Mouse (Mus musculus) fibroblast of lung, adult 2 months (primary cell): ENCODE measurements around the gene Wdr62.
"Not testable (repeated sequence)": the region's sequence is repeated elsewhere in the genome, so short reads cannot be mapped to it uniquely, and the experiment has no call there.

Experiments used
- DNase-seq: peaks from one replicate; pipeline ENCODE4 v3.0.0-alpha.2; 2011; ENCODE audit warnings: low read depth

The Wdr62 gene

GRCm38 (mm10) chr7:30206364-30206763 is 73.9 kb downstream of the Wdr62 start:
- DNase-seq = not testable (repeated sequence)

- no peak for DNase-seq
These were observed 74.8 kb downstream of the Wdr62 start for GRCm38 (mm10) chr7:30205383-30205782.

DNA sequence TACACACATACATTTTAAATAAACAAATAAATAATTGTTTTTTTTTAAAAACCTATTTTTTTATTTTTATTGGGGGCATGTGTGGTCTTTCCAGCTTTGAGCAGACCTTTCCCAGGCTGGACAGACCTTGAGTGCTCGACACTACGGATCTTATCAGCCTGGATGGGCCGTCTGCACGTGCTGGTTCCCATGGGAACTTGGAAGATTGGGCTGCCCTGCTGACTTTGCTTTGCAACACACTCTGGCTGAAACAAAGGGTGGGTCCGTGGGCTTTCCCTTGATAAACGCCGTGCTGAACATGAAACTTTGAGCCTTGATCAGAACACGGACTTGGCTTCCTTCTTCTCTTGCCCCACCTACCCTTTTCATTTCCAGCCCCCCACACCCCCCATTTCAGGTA is 75.8 kb downstream of the Wdr62 start:
- no peak for DNase-seq

DNA sequence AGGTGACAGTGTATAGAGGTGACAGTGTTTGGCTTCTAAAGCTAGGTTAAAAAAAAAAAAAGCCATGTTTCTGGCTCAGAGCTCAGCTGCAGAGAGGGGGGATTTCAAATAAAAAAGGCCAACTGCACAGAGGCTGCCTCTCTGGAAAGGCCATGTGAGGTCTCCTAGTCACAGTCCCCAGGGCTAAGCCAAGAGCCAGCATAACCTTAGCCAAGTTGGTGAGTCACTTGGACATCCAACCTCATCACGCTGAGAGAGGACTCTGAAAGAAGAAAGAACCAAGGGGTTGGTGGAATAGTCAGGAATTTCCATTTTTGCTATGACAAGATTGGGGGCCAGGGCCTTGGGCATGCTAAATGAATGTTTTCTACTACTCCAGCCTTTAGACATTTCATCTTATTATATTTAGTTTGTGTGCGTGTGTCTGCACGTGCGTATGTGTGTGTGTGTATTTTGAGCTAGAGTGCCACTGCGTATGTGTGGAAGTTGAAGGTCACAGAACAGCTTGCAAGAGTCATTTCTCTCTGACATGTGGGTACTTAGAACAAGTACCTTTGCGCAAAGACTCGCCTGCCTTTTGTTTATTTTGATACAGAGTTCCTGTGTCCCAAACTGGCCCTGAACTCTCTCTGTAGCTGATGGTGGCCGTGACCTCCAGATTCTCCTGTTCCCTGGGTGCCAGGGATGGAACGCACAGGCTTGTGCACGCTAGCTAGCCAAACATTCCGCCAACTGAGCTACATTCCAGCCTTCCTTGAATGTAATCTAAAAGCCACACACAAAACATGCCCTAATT is 77.1 kb downstream of the Wdr62 start:
- no peak for DNase-seq

DNA sequence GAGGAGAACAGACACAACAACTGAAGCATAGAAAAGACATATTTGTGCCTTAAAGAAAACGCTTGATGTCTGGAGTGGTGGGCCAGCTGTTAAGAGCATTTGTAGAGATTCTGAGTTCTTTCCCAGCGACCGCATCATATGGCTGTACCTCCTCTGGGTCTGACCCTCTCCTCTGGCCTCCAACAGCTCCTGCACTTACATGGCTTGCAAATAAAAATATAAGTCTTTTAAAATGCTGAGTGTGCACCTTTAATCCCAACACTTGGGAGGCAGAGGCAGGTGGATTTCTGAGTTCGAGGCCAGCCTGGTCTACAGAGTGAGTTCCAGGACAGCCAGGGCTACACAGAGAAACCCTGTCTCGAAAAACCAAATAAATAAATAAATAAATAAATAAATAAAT is 79.6 kb downstream of the Wdr62 start:
- DNase-seq = not testable (repeated sequence)

- DNase-seq = no peak
These were observed 80.0 kb downstream of the Wdr62 start for GRCm38 (mm10) chr7:30200200-30200599.

DNA sequence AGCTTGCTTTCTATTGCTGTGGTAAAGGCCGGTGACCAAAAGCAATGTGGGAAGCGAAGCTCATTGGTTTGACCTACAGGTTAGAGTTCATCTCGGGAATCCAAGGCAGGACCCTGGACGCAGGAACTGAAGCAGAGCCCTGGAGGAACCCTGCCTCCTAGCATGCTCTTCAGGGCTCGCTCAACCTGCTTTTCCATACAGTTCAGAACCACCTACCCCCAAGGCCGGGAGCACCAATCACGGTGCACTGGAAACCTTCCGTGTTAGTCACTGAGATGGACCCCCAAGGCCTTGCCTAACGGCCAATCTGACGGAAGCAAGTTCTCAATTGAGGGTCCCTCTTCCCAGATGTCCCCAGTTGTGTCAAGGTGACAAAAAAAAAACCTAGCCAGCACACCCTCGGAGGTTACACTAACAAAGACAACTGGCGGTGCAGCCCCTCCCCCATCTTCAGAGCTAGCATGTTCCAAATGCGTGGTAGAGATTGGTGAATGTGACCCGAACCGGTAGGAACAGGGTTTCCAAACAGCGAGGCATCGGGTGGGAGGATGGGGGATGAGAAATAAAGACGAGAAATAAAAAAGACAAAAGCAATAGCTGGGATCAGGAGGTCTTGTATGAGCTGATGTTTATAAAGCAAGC is 80.6 kb downstream of the Wdr62 start:
- no peak for DNase-seq

DNA sequence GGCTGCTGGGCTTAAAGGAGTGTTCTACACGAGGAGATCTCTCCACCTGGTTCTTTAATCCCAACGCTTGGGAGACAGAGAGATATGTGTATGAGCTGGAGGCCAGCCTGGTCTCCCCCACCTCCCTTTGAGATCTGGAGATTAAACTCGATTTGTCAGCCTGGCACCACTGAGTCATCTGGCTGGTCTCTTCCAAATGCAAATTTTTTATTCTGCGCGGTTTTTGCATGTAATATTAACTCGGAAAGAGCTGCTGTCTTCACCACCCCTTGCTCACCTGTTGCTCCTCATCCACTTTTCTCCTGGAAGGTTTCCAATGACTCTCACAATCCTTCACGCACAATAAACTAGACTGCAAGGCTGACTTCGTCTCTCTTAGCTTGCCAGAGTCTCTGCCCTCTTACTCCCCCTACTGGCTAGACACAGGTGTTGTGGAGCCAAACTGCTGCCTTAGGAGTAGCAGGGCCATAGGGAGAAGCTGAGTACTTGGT is 81.7 kb downstream of the Wdr62 start, which contains the start of gene Capns1:
Gene Capns1, minus strand, starts transcription at position 331 of the 491 bp plus-strand sequence.
- peak; percentile 62 for DNase-seq

- DNase-seq = no peak
These were observed 82.6 kb downstream of the Wdr62 start for GRCm38 (mm10) chr7:30197592-30198129.

DNA sequence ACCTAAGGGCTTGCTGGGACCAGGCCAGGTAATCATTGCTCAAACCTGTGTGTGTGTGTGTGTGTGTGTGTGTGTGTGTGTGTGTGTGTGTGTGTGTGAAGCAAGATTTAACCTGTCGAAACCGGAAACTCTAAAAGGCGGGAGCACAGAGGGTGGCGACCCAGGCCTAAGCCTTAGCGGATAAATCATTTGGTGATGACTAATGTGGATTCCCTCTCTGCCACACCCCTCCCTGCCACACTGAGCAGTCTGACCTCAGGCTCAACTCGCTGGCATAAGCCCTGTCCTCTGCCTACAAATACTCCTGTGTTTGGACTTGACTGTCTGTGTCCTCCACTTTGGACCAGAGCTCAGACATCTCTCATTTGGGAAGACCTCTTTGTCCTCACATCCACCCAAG is 84.0 kb downstream of the Wdr62 start:
- no peak for DNase-seq

- no peak for DNase-seq
These were observed 84.8 kb downstream of the Wdr62 start for GRCm38 (mm10) chr7:30195461-30195860.

DNA sequence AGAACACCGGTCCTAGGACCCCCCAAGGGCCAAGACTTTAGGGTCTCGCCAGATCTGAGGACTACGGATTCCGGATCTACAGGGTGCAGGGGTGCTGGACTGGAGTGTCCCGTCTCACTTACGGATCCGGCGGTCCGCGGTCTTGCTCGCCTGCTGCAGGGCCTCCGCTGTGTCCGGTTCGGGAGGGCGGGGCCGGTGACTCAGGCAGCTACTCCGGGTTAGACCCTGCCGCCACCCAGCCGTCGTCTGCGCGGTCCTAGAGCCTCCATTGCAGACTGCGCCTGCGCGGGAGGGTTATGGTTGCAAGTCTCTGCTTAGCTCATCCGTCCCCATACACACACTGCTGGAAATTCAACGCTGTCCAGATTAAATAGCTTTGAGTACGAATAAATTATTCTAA is 85.3 kb downstream of the Wdr62 start:
- peak; percentile 89 for DNase-seq

DNA sequence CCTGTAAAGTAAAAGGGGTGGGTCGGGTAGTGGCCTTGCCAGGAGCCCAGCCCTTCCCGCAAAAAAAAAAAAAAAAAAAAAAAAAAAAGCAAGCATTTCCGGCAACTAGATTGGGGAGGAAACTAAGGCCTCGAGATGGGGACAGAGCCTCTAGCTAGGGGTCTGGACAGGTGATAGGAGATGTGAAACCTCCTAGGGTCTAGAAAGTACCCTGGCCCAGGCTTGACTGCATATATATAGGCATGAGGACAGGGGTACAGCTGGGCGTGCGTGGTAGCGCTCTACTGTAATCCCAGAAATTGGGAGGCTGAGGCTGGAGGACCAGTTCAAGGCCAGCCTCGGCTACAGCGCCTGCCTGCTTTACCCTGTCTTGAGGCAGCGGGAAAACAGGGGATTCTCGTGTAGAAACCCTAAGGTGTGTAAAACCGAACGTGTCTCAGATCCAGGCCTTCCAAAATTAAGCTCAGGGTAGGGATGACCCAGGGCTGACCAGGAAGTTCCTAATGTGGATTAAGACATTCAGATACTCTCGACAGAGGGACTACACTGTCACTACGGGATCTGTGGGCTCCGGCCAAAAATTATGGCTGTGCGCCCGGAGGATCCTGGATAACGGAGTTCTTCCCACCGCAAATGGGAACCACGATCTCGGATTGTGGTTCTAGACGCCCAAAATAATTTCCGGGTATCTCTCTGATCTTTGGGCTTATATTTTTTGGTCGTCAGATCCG is 86.0 kb downstream of the Wdr62 start:
- no peak for DNase-seq

DNA sequence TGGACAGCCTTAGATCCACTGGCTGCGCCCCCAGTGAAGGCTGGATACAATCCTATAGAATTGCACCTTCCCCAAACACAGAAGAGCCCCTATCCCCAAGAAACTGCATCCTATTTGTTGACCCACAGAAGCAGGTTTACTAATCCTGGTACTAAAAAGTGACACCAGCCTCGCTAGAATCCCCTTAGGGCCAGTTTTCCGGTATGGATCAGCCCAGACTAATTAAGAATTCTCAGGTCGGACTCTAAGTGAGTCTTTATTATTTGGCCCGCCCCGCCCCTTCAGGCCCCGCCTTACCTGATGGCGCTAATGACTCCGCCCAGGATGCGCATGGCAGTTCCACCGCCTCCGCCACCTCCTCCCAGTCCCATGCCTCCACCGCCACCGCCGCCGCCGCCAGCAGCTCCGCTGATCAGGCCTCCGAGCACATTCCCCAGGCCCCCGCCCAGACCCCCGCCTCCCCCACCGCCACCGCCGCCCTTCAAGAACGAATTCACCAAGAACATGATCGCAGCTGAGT is 86.6 kb downstream of the Wdr62 start:
- DNase-seq = no peak

GRCm38 (mm10) chr7:30193013-30193412 is 87.2 kb downstream of the Wdr62 start:
- DNase-seq = no peak

DNA sequence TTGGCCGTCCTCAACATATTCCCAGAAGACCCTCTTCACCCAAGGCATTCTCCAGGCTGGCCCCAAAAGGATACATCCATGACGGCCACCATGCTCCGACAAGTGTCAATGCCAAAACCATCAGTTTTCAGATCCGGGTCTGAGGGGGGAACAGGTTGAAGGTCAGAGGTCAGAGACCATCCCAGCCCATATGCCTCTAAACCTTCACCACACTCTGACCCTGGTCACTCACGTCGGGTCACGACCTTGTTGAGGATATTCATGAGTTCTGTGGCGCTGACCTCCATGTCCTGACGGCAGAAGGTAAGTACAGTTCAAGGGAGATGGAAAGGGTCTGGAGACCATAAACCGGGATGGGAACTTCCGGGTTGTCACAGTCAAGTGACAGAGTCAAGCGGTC is 88.1 kb downstream of the Wdr62 start:
- DNase-seq = no peak
